Mouse (Mus musculus) liver, embryonic 14.5 days (tissue): ENCODE results near the gene Gm11037. TPM values are rescaled to one million over a fixed set of nuclear protein-coding genes. Genes with fewer than 3 reads are reported as not detected.

Experiments used
- ATAC-seq: fragments of 200-750 bp; cut with Nextera tagmentation; 2 replicates; pipeline ENCODE4 v1.8.0; 2017; ENCODE audit warnings: moderate number of reproducible peaks, mild to moderate bottlenecking, moderate library complexity; ENCODE audit not compliant: insufficient read depth
- DNase-seq, 3 experiments: peaks; one replicate each; pipeline ENCODE4 v3.0.0-alpha.2; 2012 to 2013; ENCODE audit warnings: low read depth in 3 of 3, low spot score in 3 of 3
- H3K27ac ChIP-seq: fragments of 300-500 bp; sonication (generic); 2 replicates; pipeline ENCODE4 v1.5.1; 2014; ENCODE audit warnings: moderate library complexity, mild to moderate bottlenecking, control low read depth, inconsistent platforms
- H3K27me3 ChIP-seq: fragments of 300-500 bp; sonication (generic); 2 replicates; pipeline ENCODE4 v1.6.1; 2014; ENCODE audit warnings: mild to moderate bottlenecking, low read length, moderate library complexity; ENCODE audit not compliant: control insufficient read depth, insufficient read depth
- H3K36me3 ChIP-seq: fragments of 300-500 bp; sonication (generic); replicated peaks from 2 replicates; pipeline ENCODE4 v1.6.1; 2014; ENCODE audit warnings: low read depth; ENCODE audit not compliant: control insufficient read depth, insufficient read depth
- H3K4me1 ChIP-seq, 2 experiments: fragments of 200-500 bp in 1 of 2; fragments of 300-500 bp in 1 of 2; sonication (generic) in 1 of 2; replicated peaks; 2 replicates each; pipeline ENCODE4 v1.6.1; 2012 to 2014; ENCODE audit warnings: antibody characterized with exemption in 1 of 2, inconsistent platforms in 1 of 2, low read length in 1 of 2; ENCODE audit not compliant: control insufficient read depth in 2 of 2, insufficient read depth in 2 of 2
- H3K4me2 ChIP-seq: fragments of 300-500 bp; sonication (generic); 2 replicates; pipeline ENCODE4 v1.6.1; 2014; ENCODE audit warnings: low read depth, mild to moderate bottlenecking, control low read depth, moderate library complexity
- H3K4me3 ChIP-seq, 2 experiments: fragments of 200-500 bp in 1 of 2; fragments of 300-500 bp in 1 of 2; sonication (generic) in 1 of 2; 2 replicates each; pipeline ENCODE4 v1.5.1; 2012 to 2014; ENCODE audit warnings: low read depth in 2 of 2, low read length in 2 of 2, mild to moderate bottlenecking in 2 of 2, control low read depth in 1 of 2, inconsistent platforms in 1 of 2, moderate library complexity in 1 of 2; ENCODE audit not compliant: insufficient read depth in 1 of 2
- H3K9ac ChIP-seq: fragments of 300-500 bp; sonication (generic); replicated peaks from 2 replicates; pipeline ENCODE4 v1.6.1; 2014; ENCODE audit warnings: mild to moderate bottlenecking, control low read depth, moderate library complexity
- H3K9me3 ChIP-seq: fragments of 300-500 bp; sonication (generic); 2 replicates; pipeline ENCODE4 v1.6.1; 2016; ENCODE audit warnings: low read length, mixed read lengths; ENCODE audit not compliant: control insufficient read depth
- CTCF ChIP-seq: IDR thresholded peaks from 2 replicates; pipeline ENCODE4 v1.5.1; 2016; ENCODE audit warnings: antibody characterized with exemption, low read depth, control low read depth
- EP300 ChIP-seq: IDR thresholded peaks from 2 replicates; pipeline ENCODE4 v1.6.1; 2016; ENCODE audit warnings: antibody characterized with exemption, low read depth
- WGBS: fragments of 180-500 bp; shearing (Covaris S2); extraction: QIAGEN DNeasy Blood & Tissue Kit; methylation state at CpG from one replicate; pipeline ENCODE4 v1.1.7; 2014; ENCODE audit not compliant: insufficient replicate concordance; 5-methylcytosine and 5-hydroxymethylcytosine counted together
- polyA plus RNA-seq, 2 experiments: library from polyadenylated mRNA; depleted of rRNA in 1 of 2; stranded (reverse) in 1 of 2; unstranded in 1 of 2; fragments of >200 nt; fragmentation: Nextera tagmentation in 1 of 2; extraction: Ambion mirVana in 1 of 2; gene quantifications; 2 replicates each; pipeline versions ENCODE4 v1.2.1 to v1.2.3; 2012 to 2014

Gene Gm11037
- polyA plus RNA-seq, 2 experiments = not detected

GRCm38 (mm10) chr2:131178828-131179245, 45.5 kb downstream of the Gm11037 start:
- H3K4me2 ChIP-seq = peak overlapping the region; percentile 96
- peak overlapping the region; percentile 87 for H3K9ac ChIP-seq
- ATAC-seq (peak; percentile 0; the same call in 1 of the 2 replicates), DNase-seq (no peak)
- no peaks in the 10 kb centered on the region; the same call in 1 of the 2 replicates for H3K36me3 ChIP-seq
- H3K9me3 ChIP-seq = no peaks in the 10 kb centered on the region
- H3K27ac ChIP-seq = no peak overlapping the region
- H3K4me3 ChIP-seq = peak overlapping the region; percentile 80 to 92
- H3K4me1 ChIP-seq = peaks cover 24 to 30% of the 10 kb centered on the region in 2 experiments
- 48% methylated on average over 26 of the region's 26 CpGs for WGBS
- TF ChIP-seq EP300 (no peak), CTCF (no peak)
- H3K27me3 ChIP-seq = peaks cover 7% of the 10 kb centered on the region

- H3K9ac ChIP-seq = peak overlapping the region; percentile 87
- no peaks in the 10 kb centered on the region; the same call in 1 of the 2 replicates for H3K36me3 ChIP-seq
- no peaks in the 10 kb centered on the region for H3K9me3 ChIP-seq
- peaks cover 24 to 27% of the 10 kb centered on the region in 2 experiments for H3K4me1 ChIP-seq
- H3K4me2 ChIP-seq = peak overlapping the region; percentile 96
- TF ChIP-seq EP300 (no peak), CTCF (peak; percentile 9; the same call in 1 of the 2 replicates)
- H3K4me3 ChIP-seq = peak overlapping the region; percentile 80 to 92
- peak overlapping the region; percentile 82 for H3K27ac ChIP-seq
- ATAC-seq (peak; percentile 71), DNase-seq (peak in 1 of 3 experiments; percentile 37)
- WGBS = under 1% methylated on average over 67 of the region's 67 CpGs
- peaks cover 1% of the 10 kb centered on the region for H3K27me3 ChIP-seq
Measured at GRCm38 (mm10) chr2:131179246-131179886, 46.1 kb downstream of the Gm11037 start.

- H3K9ac ChIP-seq = peak within 1 kb of the TSS; percentile 87
- H3K36me3 ChIP-seq = no peaks in the 10 kb centered on the region; the same call in 1 of the 2 replicates
- H3K4me3 ChIP-seq = peak within 1 kb of the TSS; percentile 80 to 92
- H3K27me3 ChIP-seq = no peaks in the 10 kb centered on the region
- DNase-seq (peak in 2 of 3 experiments; percentile 64 to 66), ATAC-seq (peak; percentile 85)
- no peaks in the 10 kb centered on the region for H3K9me3 ChIP-seq
- peak within 1 kb of the TSS; percentile 82 for H3K27ac ChIP-seq
- TF ChIP-seq CTCF (peak; percentile 68), EP300 (peak; percentile 20; the same call in 1 of the 2 replicates)
- WGBS = 3% methylated on average over 52 of the region's 57 CpGs
- H3K4me2 ChIP-seq = peak within 1 kb of the TSS; percentile 96
- H3K4me1 ChIP-seq = peaks cover 21 to 25% of the 10 kb centered on the region in 2 experiments
Measured at GRCm38 (mm10) chr2:131179990-131180587, 46.8 kb downstream of the Gm11037 start, which contains the start of gene Cenpb. Gene Cenpb (minus strand): TSS chr2:131180067.

Other genes with a start within 250 kb of the Gm11037 start
- 3.9 and 4.4 TPM in 2 replicates for gene 4930402H24Rik, start 227.1 kb upstream of the Gm11037 start, polyA plus RNA-seq (2012; rRNA removed)
- gene 4930402H24Rik, start 227.1 kb upstream of the Gm11037 start, polyA plus RNA-seq (2014; fragmentation: Nextera tagmentation; extraction: Ambion mirVana) = 6.9 and 8.6 TPM in 2 replicates
- gene Atrn, start 227.0 kb upstream of the Gm11037 start, polyA plus RNA-seq (2012; rRNA removed) = 3.1 and 3.2 TPM in 2 replicates
- 2.4 and 2.5 TPM in 2 replicates for gene Atrn, start 227.0 kb upstream of the Gm11037 start, polyA plus RNA-seq (2014; fragmentation: Nextera tagmentation; extraction: Ambion mirVana)
- 0.16 and 0.40 TPM in 2 replicates for gene Gfra4, start 90.4 kb upstream of the Gm11037 start, polyA plus RNA-seq (2012; rRNA removed)
- gene Gfra4, start 90.4 kb upstream of the Gm11037 start, polyA plus RNA-seq (2014; fragmentation: Nextera tagmentation; extraction: Ambion mirVana) = 0.10 and 0.15 TPM in 2 replicates
- gene Adam33, start 69.7 kb upstream of the Gm11037 start, polyA plus RNA-seq (2012; rRNA removed) = 0.31 and 0.67 TPM in 2 replicates
- 0.17 and 0.43 TPM in 2 replicates for gene Adam33, start 69.7 kb upstream of the Gm11037 start, polyA plus RNA-seq (2014; fragmentation: Nextera tagmentation; extraction: Ambion mirVana)
- gene Siglec1, start 46.7 kb upstream of the Gm11037 start, polyA plus RNA-seq (2012; rRNA removed) = 0.93 and 1.0 TPM in 2 replicates
- gene Siglec1, start 46.7 kb upstream of the Gm11037 start, polyA plus RNA-seq (2014; fragmentation: Nextera tagmentation; extraction: Ambion mirVana) = 0.70 and 0.78 TPM in 2 replicates
- 1.6 and 2.1 TPM in 2 replicates for gene Hspa12b, start 6.2 kb upstream of the Gm11037 start, polyA plus RNA-seq (2012; rRNA removed)
- gene Hspa12b, start 6.2 kb upstream of the Gm11037 start, polyA plus RNA-seq (2014; fragmentation: Nextera tagmentation; extraction: Ambion mirVana) = 0.71 and 0.76 TPM in 2 replicates
- 105 and 125 TPM in 2 replicates for gene 1700037H04Rik, start 26.6 kb downstream of the Gm11037 start, polyA plus RNA-seq (2012; rRNA removed)
- gene 1700037H04Rik, start 26.6 kb downstream of the Gm11037 start, polyA plus RNA-seq (2014; fragmentation: Nextera tagmentation; extraction: Ambion mirVana) = 129 and 153 TPM in 2 replicates
- 11.0 and 12.4 TPM in 2 replicates for gene Cenpb, start 46.6 kb downstream of the Gm11037 start, polyA plus RNA-seq (2012; rRNA removed)
- gene Cenpb, start 46.6 kb downstream of the Gm11037 start, polyA plus RNA-seq (2014; fragmentation: Nextera tagmentation; extraction: Ambion mirVana) = 2.7 and 3.0 TPM in 2 replicates
- 156 and 166 TPM in 2 replicates for gene Cdc25b, start 53.5 kb downstream of the Gm11037 start, polyA plus RNA-seq (2012; rRNA removed)
- gene Cdc25b, start 53.5 kb downstream of the Gm11037 start, polyA plus RNA-seq (2014; fragmentation: Nextera tagmentation; extraction: Ambion mirVana) = 184 and 209 TPM in 2 replicates
- 2.2 TPM in 2 replicates for gene Spef1, start 53.8 kb downstream of the Gm11037 start, polyA plus RNA-seq (2012; rRNA removed)
- gene Spef1, start 53.8 kb downstream of the Gm11037 start, polyA plus RNA-seq (2014; fragmentation: Nextera tagmentation; extraction: Ambion mirVana) = 1.3 and 1.4 TPM in 2 replicates
- 19.5 and 20.0 TPM in 2 replicates for gene Ap5s1, start 73.6 kb downstream of the Gm11037 start, polyA plus RNA-seq (2012; rRNA removed)
- 13.1 and 17.0 TPM in 2 replicates for gene Ap5s1, start 73.6 kb downstream of the Gm11037 start, polyA plus RNA-seq (2014; fragmentation: Nextera tagmentation; extraction: Ambion mirVana)
- 25.9 and 31.5 TPM in 2 replicates for gene Mavs, start 100.6 kb downstream of the Gm11037 start, polyA plus RNA-seq (2012; rRNA removed)
- gene Mavs, start 100.6 kb downstream of the Gm11037 start, polyA plus RNA-seq (2014; fragmentation: Nextera tagmentation; extraction: Ambion mirVana) = 25.9 and 27.4 TPM in 2 replicates
- 9.5 and 14.3 TPM in 2 replicates for gene Pank2, start 129.0 kb downstream of the Gm11037 start, polyA plus RNA-seq (2012; rRNA removed)
- gene Pank2, start 129.0 kb downstream of the Gm11037 start, polyA plus RNA-seq (2014; fragmentation: Nextera tagmentation; extraction: Ambion mirVana) = 24.3 and 26.9 TPM in 2 replicates
- 0.49 and 0.55 TPM in 2 replicates for gene Rnf24, start 219.4 kb downstream of the Gm11037 start, polyA plus RNA-seq (2012; rRNA removed)
- gene Rnf24, start 219.4 kb downstream of the Gm11037 start, polyA plus RNA-seq (2014; fragmentation: Nextera tagmentation; extraction: Ambion mirVana) = 0.32 and 0.38 TPM in 2 replicates